Mouse (Mus musculus): ENCODE measurements around the gene Capn10. TPM values are rescaled to one million over a fixed set of nuclear protein-coding genes. Genes with fewer than 3 reads are reported as not detected.
"Not testable (repeated sequence)": the region's sequence is repeated elsewhere in the genome, so short reads cannot be mapped to it uniquely, and the experiment has no call there.

Gene Capn10
- total RNA-seq, 2 experiments from 2014 or later = 44.4 to 47.8 TPM

DNA sequence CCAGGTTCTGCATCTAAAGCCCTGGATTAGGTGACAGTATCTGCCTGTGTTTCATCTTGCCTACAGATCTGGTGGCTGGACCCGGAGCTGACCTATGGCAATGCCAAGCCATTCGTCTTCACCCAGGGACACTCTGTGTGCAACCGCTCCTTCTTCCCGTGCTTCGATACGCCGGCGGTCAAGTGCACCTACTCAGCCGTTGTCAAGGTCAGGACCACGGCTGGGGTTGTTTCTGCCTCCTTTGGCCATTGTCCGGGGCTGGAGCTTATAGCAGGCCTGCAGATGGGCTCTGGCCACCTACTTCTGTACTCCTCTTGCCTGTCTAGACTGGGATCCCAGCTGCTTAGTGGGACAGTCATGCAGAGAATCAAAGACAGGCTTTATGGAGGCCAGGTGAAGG lies 19.2 kb upstream of the Capn10 start:
- no peak for DNase-seq (ENCODE audit: low spot score in 2 of 2)

DNA sequence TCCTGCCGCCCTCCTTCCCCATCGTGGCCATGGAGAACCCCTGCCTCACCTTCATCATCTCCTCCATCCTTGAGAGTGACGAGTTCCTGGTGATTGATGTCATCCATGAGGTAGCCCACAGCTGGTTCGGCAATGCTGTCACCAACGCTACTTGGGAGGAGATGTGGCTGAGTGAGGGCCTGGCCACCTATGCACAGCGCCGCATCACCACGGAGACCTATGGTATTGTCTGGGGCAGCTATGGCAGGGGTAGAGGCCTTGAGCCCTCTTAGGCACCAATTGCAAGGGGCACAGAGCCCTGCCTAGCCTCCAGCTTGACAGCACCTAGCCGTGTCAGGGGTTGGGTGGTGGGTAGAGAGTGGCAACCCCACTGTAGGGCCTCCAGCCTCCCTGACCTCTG lies 17.5 kb upstream of the Capn10 start:
- intact Hi-C loops (cut with DNase I) = no loop called here
- no peak for DNase-seq (ENCODE audit: low spot score in 2 of 2)

More for the DNA sequence above, 19.2 kb upstream of the Capn10 start:
- intact Hi-C loops (cut with DNase I) = no loop called here

DNA sequence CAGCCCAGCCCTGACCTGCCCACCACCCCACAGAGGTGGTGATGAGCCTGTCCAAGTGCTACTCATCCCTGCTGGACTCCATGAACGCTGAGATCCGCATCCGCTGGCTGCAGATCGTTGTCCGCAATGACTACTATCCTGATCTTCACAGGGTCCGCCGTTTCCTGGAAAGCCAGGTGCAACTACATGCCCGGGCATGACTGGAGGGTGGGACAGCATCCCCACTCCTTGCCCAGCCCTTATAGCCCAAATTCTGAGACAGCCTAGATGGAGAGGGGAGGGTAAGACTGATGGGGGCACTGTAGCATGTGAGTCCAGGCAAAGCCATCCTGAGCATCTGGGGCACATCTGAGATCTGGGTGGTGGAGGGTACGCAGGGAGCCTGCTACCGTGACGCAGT lies 15.0 kb upstream of the Capn10 start:
- intact Hi-C loops (cut with DNase I) = no loop called here
- no peak for DNase-seq (ENCODE audit: low spot score in 2 of 2)

DNA sequence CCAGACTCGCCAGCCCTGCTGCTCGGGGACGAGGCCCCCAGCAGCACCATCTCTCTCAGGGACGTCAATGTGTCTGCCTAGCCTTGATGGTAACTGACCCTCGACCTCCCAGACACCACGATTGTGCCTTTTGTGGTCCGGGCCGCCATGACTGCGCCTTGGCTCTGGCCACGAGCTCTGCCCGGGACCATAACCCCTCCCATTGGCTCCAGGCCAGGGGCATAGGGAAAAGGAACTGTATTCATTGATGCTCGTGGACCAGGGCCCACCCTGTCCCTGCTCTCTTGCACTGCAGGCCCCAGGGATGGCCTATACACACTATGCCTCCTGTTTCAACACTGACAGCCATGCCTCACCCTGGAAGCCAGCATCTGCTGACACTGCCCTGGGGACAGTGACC lies 14.4 kb upstream of the Capn10 start:
- DNase-seq (ENCODE audit: low spot score in 2 of 2) = no peak
- intact Hi-C loops (cut with DNase I) = no loop called here

DNA sequence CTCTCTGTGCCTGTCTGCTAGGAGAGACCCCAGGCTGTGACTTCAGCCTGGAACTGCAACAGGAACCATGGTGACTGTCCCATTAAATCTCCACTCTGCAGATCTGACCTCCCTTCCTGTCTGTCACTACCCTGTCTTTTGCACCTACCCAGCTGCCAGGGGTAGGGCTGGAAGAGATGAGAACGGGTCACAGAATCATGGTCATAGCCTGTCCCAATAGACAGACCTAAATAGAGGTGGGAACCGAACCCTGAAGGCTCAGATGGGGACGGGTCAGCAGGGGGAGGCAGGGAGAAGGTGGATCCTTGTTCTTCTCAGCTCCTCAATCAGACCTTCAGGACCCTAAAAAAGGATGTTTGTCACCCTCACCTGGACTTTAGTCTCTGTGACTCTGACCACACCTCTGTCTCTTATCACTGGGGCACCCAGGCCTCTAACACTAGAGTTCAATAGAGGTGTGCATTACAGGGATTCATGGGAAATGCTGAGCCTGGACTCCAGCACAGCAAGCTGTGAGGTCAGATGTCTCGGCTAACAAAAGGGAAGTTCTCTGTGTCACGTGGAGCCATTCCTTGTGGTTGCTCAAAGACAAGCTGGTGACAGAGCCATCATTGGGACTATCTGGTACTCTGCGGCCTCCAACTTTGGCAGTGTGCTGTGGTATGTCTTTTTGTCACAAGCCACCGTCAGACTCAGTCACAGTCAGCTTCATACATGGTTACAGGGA lies 13.5 kb upstream of the Capn10 start:
- no peak for DNase-seq (ENCODE audit: low spot score in 2 of 2)
- intact Hi-C loops (cut with DNase I) = no loop called here

DNA sequence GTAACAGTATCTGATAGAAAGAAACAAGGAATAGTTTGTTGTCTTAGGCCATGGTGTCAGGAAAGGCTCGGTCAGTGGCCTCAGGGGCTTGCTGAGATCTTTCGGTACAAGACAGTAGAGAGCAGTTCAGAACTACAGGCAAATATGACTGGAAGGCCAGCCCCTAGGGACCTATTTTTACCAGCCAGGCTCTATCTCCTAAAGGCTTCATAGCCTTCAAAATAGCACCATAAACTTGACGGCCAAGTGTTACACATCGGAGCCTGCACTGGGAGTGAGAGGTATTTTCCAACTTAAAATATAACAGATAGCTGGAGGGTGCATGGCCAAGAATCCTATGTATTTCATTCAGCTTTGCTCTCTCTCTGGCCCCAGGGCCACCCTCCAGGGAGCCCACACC lies 12.7 kb upstream of the Capn10 start:
- intact Hi-C loops (cut with DNase I) = no loop called here
- no peak for DNase-seq (ENCODE audit: low spot score in 2 of 2)

DNA sequence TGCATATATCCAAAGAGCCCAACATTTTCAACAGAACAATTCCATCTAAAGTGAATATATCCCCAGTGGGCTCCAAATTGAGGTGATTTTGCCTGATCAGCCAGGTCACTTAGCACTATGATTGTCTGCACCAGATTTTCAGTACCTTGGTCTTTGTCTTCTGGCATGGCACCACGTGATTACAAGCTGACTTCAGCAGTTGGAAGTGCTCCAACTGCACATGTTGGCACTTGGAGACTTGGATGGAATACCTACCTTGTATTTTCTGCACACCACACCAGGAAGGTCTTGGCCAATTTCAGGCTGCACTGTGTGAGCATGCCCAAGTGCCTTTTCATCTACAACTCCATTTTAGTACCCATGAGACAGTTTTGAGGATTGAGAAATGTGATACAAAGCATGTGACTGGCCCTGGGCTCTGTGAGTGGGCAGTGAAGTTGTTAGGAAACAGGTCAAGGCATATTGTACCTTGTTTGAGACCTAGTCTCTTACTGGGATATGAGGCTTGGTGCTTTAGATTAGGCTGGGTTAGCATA lies 3.9 kb upstream of the Capn10 start:
- no peak for DNase-seq (ENCODE audit: low spot score in 2 of 2)
- intact Hi-C loops (cut with DNase I) = no loop called here

DNA sequence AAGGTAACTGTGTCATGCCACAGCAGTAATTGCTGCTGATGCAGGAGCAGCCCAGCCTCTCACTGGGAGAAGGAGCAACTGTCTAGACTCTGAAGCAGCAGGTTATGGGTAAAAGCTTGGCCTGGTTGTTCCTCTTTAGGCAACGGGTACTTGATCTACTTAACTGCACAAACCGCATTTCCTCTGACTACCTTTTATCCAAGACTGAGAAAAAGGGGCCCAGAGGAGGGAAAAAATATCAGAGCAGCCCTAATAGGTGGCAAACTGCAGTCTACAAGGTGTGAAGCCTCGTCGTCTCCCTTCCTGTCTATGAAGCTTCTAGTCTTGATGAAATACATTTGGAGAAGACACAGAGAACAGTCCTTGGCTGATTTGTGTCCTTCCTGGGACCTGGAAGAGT lies 565 bp upstream of the Capn10 start:
- intact Hi-C loops (cut with DNase I) = loop anchor here (1.0 kb wide), 2 partner anchors 22 to 26 kb away; no protein-coding TSS in a partner anchor
- no peak for DNase-seq (ENCODE audit: low spot score in 2 of 2)

DNA sequence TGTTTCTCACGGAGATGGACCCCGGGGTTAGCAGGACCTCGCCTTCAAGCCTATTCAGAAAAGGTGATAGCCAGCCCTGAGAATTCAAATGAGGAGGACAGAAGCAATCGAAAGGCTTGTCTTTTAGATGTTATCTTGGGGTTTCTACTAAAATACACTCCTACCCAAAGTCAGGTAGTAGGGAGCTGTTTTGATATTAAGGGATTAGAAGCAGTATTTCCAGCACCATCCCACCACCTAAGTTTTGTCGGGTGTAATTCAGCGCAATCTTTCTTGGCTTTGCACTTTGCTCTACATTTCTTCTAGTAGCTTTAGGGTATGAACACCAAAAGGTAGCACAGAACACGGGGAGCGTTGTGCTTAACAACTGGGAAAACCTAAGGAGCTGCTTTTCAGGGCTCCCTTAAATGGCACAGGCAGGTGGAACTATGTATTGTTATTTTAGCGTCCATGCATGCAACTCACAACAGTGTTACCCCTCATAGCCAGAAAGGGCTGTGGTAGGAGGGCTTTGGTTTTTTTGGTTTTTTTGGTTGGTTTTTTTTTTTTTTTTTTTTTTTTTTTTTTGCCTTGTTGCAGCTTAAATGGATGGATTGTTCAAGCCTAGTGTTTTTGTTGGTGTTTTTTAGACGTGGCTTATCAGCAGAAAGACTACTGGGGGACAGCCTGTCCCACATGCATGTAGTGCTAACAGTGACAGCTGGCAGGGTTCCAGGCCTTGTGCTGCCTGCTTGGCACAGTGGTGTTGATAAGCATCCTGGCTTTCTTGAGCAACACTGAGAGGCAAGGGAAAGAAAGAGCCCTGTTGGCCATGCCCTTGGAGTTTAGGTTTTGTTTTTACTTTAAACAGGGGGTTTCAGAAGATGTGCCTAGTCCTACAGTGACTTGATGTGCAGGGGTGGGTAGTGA lies 1.1 kb downstream of the Capn10 start:
- DNase-seq (ENCODE audit: low spot score in 2 of 2) = no peak
- intact Hi-C loops (cut with DNase I) = no loop called here

DNA sequence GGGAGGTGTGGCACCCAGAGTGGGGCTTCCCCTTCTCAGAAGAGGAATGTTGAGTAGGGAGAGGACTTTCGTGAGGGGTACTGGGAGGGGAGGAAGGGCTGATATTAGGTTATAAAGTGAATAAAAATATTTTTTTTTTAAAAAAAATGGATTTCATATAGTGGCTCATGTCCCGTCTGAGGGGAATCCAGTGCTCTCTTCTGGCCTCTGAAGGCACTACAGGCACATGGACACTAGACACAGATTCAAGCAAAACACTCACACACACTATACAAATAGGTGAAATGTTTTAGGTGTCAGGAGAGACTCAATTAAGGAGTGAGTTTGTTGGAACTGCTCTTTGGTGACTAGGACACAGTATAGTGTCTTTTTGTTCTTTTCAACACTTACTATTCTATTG lies 1.8 kb downstream of the Capn10 start:
- DNase-seq (ENCODE audit: low spot score in 2 of 2) = no peak
- intact Hi-C loops (cut with DNase I) = no loop called here

DNA sequence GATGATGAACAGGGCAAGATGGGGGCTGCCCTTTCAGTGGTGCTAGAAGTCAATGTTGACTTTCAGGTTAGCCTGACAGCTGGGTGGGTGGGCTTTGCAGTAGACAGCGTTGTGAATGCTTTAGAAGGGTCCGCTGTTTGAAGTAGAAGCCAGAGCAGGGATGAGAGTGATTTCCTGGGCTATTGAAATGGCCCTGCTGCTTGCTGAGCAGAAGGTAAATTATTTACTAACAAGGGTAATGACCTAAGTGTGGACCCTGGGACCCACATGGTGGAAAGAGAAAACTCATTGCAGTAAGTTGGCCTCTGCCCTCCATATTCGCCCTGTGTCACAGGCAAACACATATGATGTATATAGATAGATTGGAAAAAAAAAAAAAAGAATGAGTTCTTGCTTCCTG lies 2.3 kb downstream of the Capn10 start:
- no peak for DNase-seq (ENCODE audit: low spot score in 2 of 2)
- intact Hi-C loops (cut with DNase I) = no loop called here

DNA sequence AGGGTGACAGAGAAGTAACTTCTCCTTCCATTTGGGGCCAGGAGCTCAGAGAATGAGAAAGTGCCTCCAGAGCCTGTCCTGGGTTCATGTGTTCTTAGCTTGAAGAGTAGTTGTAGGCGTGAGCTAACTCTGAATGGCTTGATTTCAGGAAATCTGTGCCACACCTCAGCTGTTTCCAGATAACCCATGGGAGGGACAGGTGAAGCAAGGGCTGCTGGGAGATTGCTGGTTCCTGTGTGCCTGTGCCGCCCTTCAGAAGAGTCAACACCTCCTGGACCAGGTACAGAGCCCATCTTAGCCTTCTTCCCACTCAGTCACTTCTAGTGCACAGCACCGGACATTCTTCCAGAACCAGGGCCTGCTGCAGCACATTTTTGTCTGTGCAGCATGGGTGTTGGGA lies 3.6 kb downstream of the Capn10 start:
- intact Hi-C loops (cut with DNase I) = no loop called here
- no peak for DNase-seq (ENCODE audit: low spot score in 2 of 2)

DNA sequence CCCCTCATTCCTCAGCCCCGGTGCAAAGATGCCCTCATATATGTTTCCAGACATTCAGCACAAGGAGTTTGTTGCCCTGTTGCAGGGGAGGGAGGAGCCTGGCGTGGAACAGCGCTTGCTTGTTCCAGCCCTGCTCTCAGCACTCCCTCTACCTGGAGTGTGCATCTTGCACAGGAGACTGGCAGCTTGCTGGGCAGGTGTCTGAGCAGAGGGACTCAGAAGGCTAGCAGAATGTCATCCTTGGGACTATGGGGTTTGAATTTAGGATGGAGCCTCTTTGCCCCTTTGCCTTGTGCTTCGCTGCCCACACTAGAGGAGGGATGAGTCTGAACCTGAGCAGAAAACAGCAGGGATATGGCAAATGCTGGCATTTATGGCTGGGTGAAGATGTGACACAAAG lies 5.6 kb downstream of the Capn10 start:
- DNase-seq (ENCODE audit: low spot score in 2 of 2) = no peak
- intact Hi-C loops (cut with DNase I) = no loop called here

DNA sequence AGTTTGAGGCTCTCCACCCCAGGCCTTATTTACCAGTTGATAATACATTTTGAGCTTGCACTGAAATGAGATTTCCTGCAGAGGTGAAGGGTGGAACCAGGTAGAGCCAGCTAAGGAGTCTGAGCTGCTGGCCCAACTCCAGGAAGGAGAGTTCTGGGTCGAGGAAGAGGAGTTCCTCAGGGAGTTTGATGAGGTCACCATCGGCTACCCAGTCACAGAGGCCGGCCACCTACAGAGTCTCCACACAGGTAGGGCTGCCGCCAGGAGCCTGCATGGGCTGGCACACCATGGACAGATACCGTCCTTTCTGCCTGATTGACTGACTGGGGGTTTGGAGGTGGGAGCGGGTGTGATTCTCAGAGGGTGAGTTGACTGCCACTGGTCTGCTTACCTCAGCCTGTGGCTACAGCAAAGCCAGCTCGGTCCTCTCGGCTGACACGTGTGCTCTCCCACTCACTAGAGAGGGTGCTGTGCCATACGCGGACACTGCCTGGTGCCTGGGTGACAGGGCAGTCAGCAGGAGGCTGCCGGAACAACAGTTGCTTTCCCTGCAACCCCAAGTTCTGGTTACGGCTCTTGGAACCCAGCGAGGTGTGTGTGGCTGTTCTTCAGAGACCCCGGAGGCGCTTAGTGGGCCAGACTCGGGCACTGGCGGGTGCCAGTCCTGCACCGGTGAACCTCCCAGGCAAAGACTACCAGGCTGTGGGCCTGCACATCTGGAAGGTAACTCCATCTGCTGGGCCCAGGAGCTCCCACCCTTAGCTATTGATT lies 9.2 kb downstream of the Capn10 start:
- no peak for DNase-seq (ENCODE audit: low spot score in 2 of 2)
- intact Hi-C loops (cut with DNase I) = loop anchor here (1.0 kb wide), 1 partner anchor 15 kb away; no protein-coding TSS in a partner anchor

DNA sequence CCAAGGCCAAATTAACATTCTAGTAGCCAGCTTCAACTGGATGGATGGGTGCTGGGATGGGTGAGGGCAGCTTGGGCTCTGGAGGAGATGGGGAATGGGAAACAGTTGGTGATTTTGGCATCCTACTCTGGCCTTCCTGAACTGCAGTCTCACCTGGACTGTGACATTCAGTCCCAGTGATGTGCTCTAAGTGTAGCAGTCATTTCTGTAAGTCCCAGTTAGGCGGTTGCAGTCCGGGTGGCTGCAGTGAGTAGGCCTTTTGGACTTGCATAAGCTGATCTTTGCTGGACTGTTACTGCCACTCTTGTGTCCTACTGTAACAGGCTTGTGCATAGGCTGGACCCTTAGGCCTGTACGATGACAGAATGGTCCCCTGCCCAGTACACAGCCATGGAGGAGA lies 13.8 kb downstream of the Capn10 start:
- DNase-seq (ENCODE audit: low spot score in 2 of 2) = no peak
- intact Hi-C loops (cut with DNase I) = no loop called here

DNA sequence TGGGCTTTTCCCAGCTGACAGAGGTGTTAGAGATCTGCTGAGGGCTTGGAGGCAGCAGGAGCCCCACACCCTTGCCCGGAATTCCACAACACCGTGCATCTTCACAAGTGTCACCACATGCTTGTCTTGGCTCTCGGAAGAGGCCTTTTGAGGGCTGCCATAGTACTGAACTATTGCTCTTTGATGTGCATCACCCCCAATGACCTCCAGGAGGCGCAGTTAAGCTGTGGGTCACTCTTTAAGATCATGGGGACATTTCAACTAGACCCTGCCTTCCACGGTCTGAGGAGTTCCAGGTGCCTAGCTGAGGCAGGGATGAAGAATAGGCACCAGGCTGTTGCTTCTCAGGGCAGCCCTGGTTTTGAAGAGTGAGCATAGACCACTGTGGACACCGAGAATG lies 15.2 kb downstream of the Capn10 start:
- no peak for DNase-seq (ENCODE audit: low spot score in 2 of 2)
- intact Hi-C loops (cut with DNase I) = no loop called here

DNA sequence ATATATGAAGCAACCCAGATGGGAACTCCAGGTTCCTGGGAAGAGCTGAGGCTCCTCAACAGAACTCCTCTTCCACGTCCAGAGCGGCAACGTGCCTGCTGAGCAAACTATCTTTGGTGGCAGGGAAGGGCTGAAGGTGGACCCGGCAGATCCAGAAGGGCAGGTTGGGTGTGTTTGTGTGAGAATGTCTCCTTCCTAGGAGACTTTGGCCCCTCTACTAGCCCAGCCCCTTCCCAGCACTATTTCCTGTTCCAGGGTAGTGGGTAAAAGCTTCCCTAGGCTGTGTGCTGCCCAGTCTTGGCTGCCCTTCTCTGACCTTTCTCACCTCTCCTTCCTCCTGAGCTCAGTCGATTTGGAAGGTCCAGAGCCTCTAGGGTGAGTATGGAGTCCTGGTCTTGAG lies 16.4 kb downstream of the Capn10 start, which contains the start of gene Gpr35:
TSS of gene Gpr35 (plus strand) at position 259 of the 400 bp plus-strand sequence.
- no peak for DNase-seq (ENCODE audit: low spot score in 2 of 2)
- intact Hi-C loops (cut with DNase I) = no loop called here

DNA sequence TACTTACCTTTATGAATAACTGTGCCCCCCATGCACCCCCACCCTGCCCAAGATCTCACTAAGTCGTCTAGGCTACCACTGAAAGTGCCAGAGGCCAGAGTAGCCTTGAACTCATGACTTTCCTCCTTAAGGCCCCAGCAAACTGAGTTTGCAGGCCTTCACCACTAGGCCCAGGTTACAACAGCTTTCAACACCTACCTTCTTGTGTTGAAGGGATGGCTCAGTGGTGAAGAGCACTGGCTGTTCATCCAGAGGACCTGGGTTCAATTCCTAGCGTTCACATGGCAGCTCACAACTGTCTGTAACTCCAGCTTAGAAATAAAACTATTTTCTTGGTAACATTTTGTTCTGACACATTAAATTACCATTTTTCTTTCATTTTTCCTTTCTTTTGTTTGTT lies 19.5 kb downstream of the Capn10 start:
- no peak for DNase-seq (ENCODE audit: low spot score in 2 of 2)
- intact Hi-C loops (cut with DNase I) = no loop called here

DNA sequence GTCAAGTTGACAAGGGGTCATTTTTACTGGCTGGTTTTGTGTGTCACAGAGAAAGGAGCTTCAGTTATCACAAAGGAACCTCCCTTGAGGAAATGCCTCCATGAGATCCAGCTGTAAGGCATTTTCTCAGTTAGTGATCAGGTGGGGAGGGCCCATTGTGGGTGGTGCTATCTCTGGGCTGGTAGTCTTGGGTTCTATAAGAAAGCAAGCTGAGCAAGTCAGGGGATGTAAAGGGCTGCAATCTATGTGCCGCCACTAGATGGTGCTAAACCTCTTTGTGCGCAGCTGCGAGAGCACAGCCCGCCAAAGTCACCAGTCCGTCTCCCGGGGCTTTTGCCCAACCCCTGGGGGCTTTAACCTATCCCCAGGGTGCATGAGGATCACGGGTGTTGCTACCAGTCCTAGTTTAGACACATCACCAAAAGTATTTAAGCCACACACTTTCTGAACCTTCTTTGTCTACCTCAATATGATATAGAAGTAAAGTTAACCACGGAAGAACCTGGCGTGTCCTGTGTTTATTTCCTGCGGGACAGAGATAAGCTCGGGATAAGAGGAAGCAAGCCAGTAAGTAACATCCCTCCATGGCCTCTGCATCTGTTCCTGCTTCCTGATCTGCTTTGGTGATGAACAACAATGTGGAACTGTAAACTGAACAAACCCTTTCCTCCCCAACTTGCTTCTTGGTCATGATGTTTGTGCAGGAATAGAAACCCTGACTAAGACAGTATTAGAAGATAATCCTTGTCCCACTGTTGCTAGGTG lies 22.6 kb downstream of the Capn10 start:
- intact Hi-C loops (cut with DNase I) = not testable (repeated sequence)
- peak; percentile 72 to 86 for DNase-seq (ENCODE audit: low spot score in 2 of 2)

All from left cerebral cortex, postnatal 25 days (tissue).